Mouse (Mus musculus) liver, embryonic 16.5 days (tissue): Measurements from ENCODE around the gene Vmn2r71. TPM values are rescaled to one million over a fixed set of nuclear protein-coding genes. Genes with fewer than 3 reads are reported as not detected.

ENCODE experiments used
- ATAC-seq: fragments of 200-750 bp; cut with Nextera tagmentation; 2 replicates; pipeline ENCODE4 v1.8.0; 2017; ENCODE audit warnings: low read depth, mild to moderate bottlenecking, moderate number of reproducible peaks, moderate library complexity
- H3K27ac ChIP-seq: fragments of 300-500 bp; sonication (generic); 2 replicates; pipeline ENCODE4 v1.5.1; 2014; ENCODE audit warnings: mild to moderate bottlenecking, low read length
- H3K27me3 ChIP-seq: fragments of 300-500 bp; sonication (generic); 2 replicates; pipeline ENCODE4 v1.6.1; 2014; ENCODE audit warnings: low read depth, low read length, mixed read lengths; ENCODE audit not compliant: control insufficient read depth, insufficient read depth
- H3K36me3 ChIP-seq: fragments of 300-500 bp; sonication (generic); 2 replicates; pipeline ENCODE4 v1.6.1; 2014; ENCODE audit warnings: mild to moderate bottlenecking; ENCODE audit not compliant: control insufficient read depth, insufficient read depth
- H3K4me1 ChIP-seq: fragments of 300-500 bp; sonication (generic); 2 replicates; pipeline ENCODE4 v1.6.1; 2014; ENCODE audit warnings: low read depth, low read length, mixed read lengths; ENCODE audit not compliant: control insufficient read depth
- H3K4me2 ChIP-seq: fragments of 300-500 bp; sonication (generic); 2 replicates; pipeline ENCODE4 v1.6.1; 2014; ENCODE audit warnings: low read depth, low read length, mixed read lengths
- H3K4me3 ChIP-seq: fragments of 300-500 bp; sonication (generic); 2 replicates; pipeline ENCODE4 v1.5.1; 2014; ENCODE audit warnings: low read depth, mild to moderate bottlenecking, low read length
- H3K9ac ChIP-seq: fragments of 300-500 bp; sonication (generic); 2 replicates; pipeline ENCODE4 v1.6.1; 2014; ENCODE audit warnings: low read depth, low read length
- H3K9me3 ChIP-seq: fragments of 300-500 bp; sonication (generic); replicated peaks from 2 replicates; pipeline ENCODE4 v1.6.1; 2016; ENCODE audit warnings: low read length; ENCODE audit not compliant: control insufficient read depth
- WGBS: fragments of 180-500 bp; shearing (Covaris S2); extraction: QIAGEN DNeasy Blood & Tissue Kit; methylation state at CpG from one replicate; pipeline ENCODE4 v1.1.7; 2014; ENCODE audit not compliant: insufficient replicate concordance; 5-methylcytosine and 5-hydroxymethylcytosine counted together
- polyA plus RNA-seq: library from polyadenylated mRNA; unstranded; fragments of >200 nt; fragmentation: Nextera tagmentation; extraction: Ambion mirVana; gene quantifications from 2 replicates; pipeline ENCODE4 v1.2.1, GENCODE M21; 2015

Gene Vmn2r71
- not detected in 2 replicates for polyA plus RNA-seq

- no peak within 1 kb of the TSS for H3K4me2 ChIP-seq
- no peak for ATAC-seq
- H3K9ac ChIP-seq, result no peak within 1 kb of the TSS
- no peaks in the 10 kb centered on the region for H3K27me3 ChIP-seq
- no peaks in the 10 kb centered on the region for H3K4me1 ChIP-seq
- 60% methylated on average over 5 of the region's 5 CpGs for WGBS
- H3K36me3 ChIP-seq, result no peaks in the 10 kb centered on the region
- H3K4me3 ChIP-seq, result no peak within 1 kb of the TSS
- no peaks in the 10 kb centered on the region for H3K9me3 ChIP-seq
- H3K27ac ChIP-seq, result no peak within 1 kb of the TSS
These were observed at the start of gene Vmn2r71 for GRCm38 (mm10) chr7:85562787-85563186. TSS of gene Vmn2r71 (plus strand) at chr7:85563087.

- WGBS, result 59% methylated on average over 2 of the region's 2 CpGs
- Histone ChIP-seq H3K27ac (no peak overlapping the region), H3K9me3 (no peaks in the 10 kb centered on the region), H3K36me3 (no peaks in the 10 kb centered on the region), H3K27me3 (no peaks in the 10 kb centered on the region), H3K4me3 (no peak overlapping the region), H3K9ac (no peak overlapping the region), H3K4me2 (no peak overlapping the region), H3K4me1 (no peaks in the 10 kb centered on the region)
- ATAC-seq, result no peak
These were observed 20.8 kb upstream of the Vmn2r71 start for GRCm38 (mm10) chr7:85542108-85542507.

DNA sequence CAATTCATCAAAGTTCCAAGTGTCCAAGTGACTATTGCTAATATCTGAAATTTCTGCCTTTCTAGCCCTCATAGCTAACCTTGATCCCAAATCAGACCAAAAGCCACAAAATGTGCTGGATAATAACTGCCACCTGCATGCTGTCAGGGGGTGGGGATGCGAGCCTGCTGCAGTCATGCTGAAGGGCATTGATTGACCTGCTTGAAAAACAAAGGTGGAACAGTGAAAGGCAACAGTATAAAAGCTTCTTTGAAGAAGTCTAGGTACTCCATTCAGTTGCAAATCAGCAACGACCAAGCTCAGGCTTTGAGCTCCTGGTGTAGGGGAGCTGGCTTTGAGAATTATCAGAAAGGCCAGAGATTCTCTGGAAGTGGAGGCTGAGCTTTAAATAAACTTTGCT lies 19.8 kb upstream of the Vmn2r71 start:
- Histone ChIP-seq H3K27me3 (no peaks in the 10 kb centered on the region), H3K4me2 (no peak overlapping the region), H3K9ac (no peak overlapping the region), H3K36me3 (no peaks in the 10 kb centered on the region), H3K4me1 (no peaks in the 10 kb centered on the region), H3K27ac (no peak overlapping the region), H3K9me3 (no peaks in the 10 kb centered on the region), H3K4me3 (no peak overlapping the region)
- 39% methylated on average over 2 of the region's 2 CpGs for WGBS
- no peak for ATAC-seq

GRCm38 (mm10) chr7:85569092-85569491 lies 6.2 kb downstream of the Vmn2r71 start, which contains the start of gene Vmn2r70:
TSS of gene Vmn2r70 (minus strand) at chr7:85569192.
- Histone ChIP-seq H3K9me3 (no peaks in the 10 kb centered on the region), H3K4me3 (no peak within 1 kb of the TSS), H3K9ac (no peak within 1 kb of the TSS), H3K36me3 (no peaks in the 10 kb centered on the region), H3K4me1 (no peaks in the 10 kb centered on the region), H3K27me3 (no peaks in the 10 kb centered on the region), H3K27ac (no peak within 1 kb of the TSS), H3K4me2 (no peak within 1 kb of the TSS)
- ATAC-seq, result no peak
- WGBS, result 66% methylated on average over 2 of the region's 2 CpGs

Other genes with a start within 250 kb of the Vmn2r71 start
- not detected in 2 replicates for gene Vmn2r69, start 147.2 kb upstream of the Vmn2r71 start, polyA plus RNA-seq
- gene Vmn2r70, start 6.1 kb downstream of the Vmn2r71 start, polyA plus RNA-seq, result not detected in 2 replicates
- not detected in 2 replicates for gene Vmn2r72, start 192.0 kb downstream of the Vmn2r71 start, polyA plus RNA-seq